Mouse (Mus musculus): ENCODE measurements around the gene Haus2. TPM values are rescaled to one million over a fixed set of nuclear protein-coding genes. Genes with fewer than 3 reads are reported as not detected.

Haus2 gene
- polyA plus RNA-seq, 2 experiments, result 15.0 to 20.5 TPM

GRCm38 (mm10) chr2:120597734-120598133 lies 11.4 kb upstream of the Haus2 start:
- Histone ChIP-seq H3K4me1 (ENCODE audit: control insufficient read depth, insufficient read depth, low read length) (no peaks in the 10 kb centered on the region), H3K9me3 (ENCODE audit: control insufficient read depth, low read length) (no peaks in the 10 kb centered on the region), H3K9ac (ENCODE audit: low read depth, low read length, severe bottlenecking) (no peak overlapping the region), H3K4me2 (replicated peaks; ENCODE audit: low read depth, low read length, severe bottlenecking) (no peak overlapping the region), H3K27ac (replicated peaks; ENCODE audit: low read depth, low read length) (no peak overlapping the region), H3K27me3 (ENCODE audit: control insufficient read depth, insufficient read depth, low read length) (no peaks in the 10 kb centered on the region), H3K36me3 (ENCODE audit: control insufficient read depth, insufficient read depth, low read length) (peaks cover 78% of the 10 kb centered on the region), H3K4me3 (replicated peaks; ENCODE audit: low read length) (no peak overlapping the region)
- no peak for ATAC-seq (ENCODE audit: low FRiP score, low read depth)
- 90% methylated on average over 2 of the region's 2 CpGs for WGBS
- no peak for DNase-seq (ENCODE audit: low spot score)
- no peak for TF ChIP-seq POLR2A (IDR thresholded peaks at IDR 0.05; ENCODE audit: borderline replicate concordance, extremely low read depth, insufficient read depth, insufficient read length)

GRCm38 (mm10) chr2:120599506-120599905 lies 9.7 kb upstream of the Haus2 start:
- no peak overlapping the region for H3K4me3 ChIP-seq (replicated peaks; ENCODE audit: low read length)
- no peak for TF ChIP-seq POLR2A (IDR thresholded peaks at IDR 0.05; ENCODE audit: borderline replicate concordance, extremely low read depth, insufficient read depth, insufficient read length)
- H3K9ac ChIP-seq (ENCODE audit: low read depth, low read length, severe bottlenecking), result no peak overlapping the region
- no peaks in the 10 kb centered on the region for H3K27me3 ChIP-seq (ENCODE audit: control insufficient read depth, insufficient read depth, low read length)
- H3K9me3 ChIP-seq (ENCODE audit: control insufficient read depth, low read length), result no peaks in the 10 kb centered on the region
- DNase-seq (ENCODE audit: low spot score) (no peak), ATAC-seq (ENCODE audit: low FRiP score, low read depth) (no peak)
- H3K4me2 ChIP-seq (replicated peaks; ENCODE audit: low read depth, low read length, severe bottlenecking), result no peak overlapping the region
- H3K36me3 ChIP-seq (ENCODE audit: control insufficient read depth, insufficient read depth, low read length), result peaks cover 73% of the 10 kb centered on the region
- H3K27ac ChIP-seq (replicated peaks; ENCODE audit: low read depth, low read length), result no peak overlapping the region
- 93% methylated on average over 4 of the region's 4 CpGs for WGBS
- no peaks in the 10 kb centered on the region for H3K4me1 ChIP-seq (ENCODE audit: control insufficient read depth, insufficient read depth, low read length)

GRCm38 (mm10) chr2:120606021-120606690 lies 3.0 kb upstream of the Haus2 start:
- peaks cover 25% of the 10 kb centered on the region for H3K36me3 ChIP-seq (ENCODE audit: control insufficient read depth, insufficient read depth, low read length)
- DNase-seq (ENCODE audit: low spot score) (no peak), ATAC-seq (ENCODE audit: low FRiP score, low read depth) (no peak)
- H3K9ac ChIP-seq (ENCODE audit: low read depth, low read length, severe bottlenecking), result no peak overlapping the region
- H3K27me3 ChIP-seq (ENCODE audit: control insufficient read depth, insufficient read depth, low read length), result no peaks in the 10 kb centered on the region
- H3K4me1 ChIP-seq (ENCODE audit: control insufficient read depth, insufficient read depth, low read length), result 0 out of 2 replicates have a peak, but pooled peaks cover 7% of the 10 kb centered on the region
- no peak overlapping the region for H3K4me2 ChIP-seq (replicated peaks; ENCODE audit: low read depth, low read length, severe bottlenecking)
- WGBS, result 92% methylated on average over 6 of the region's 6 CpGs
- no peak overlapping the region for H3K4me3 ChIP-seq (replicated peaks; ENCODE audit: low read length)
- no peaks in the 10 kb centered on the region for H3K9me3 ChIP-seq (ENCODE audit: control insufficient read depth, low read length)
- TF ChIP-seq POLR2A (IDR thresholded peaks at IDR 0.05; ENCODE audit: borderline replicate concordance, extremely low read depth, insufficient read depth, insufficient read length), result no peak
- no peak overlapping the region for H3K27ac ChIP-seq (replicated peaks; ENCODE audit: low read depth, low read length)

GRCm38 (mm10) chr2:120616279-120617163 lies 7.3 kb downstream of the Haus2 start:
- H3K4me3 ChIP-seq (replicated peaks; ENCODE audit: low read length), result no peak overlapping the region
- WGBS, result 88% methylated on average over 5 of the region's 5 CpGs
- peaks cover 37% of the 10 kb centered on the region for H3K36me3 ChIP-seq (ENCODE audit: control insufficient read depth, insufficient read depth, low read length)
- no peak overlapping the region for H3K4me2 ChIP-seq (replicated peaks; ENCODE audit: low read depth, low read length, severe bottlenecking)
- H3K27ac ChIP-seq (replicated peaks; ENCODE audit: low read depth, low read length), result no peak overlapping the region
- H3K9me3 ChIP-seq (ENCODE audit: control insufficient read depth, low read length), result no peaks in the 10 kb centered on the region
- H3K27me3 ChIP-seq (ENCODE audit: control insufficient read depth, insufficient read depth, low read length), result no peaks in the 10 kb centered on the region
- no peak for TF ChIP-seq POLR2A (IDR thresholded peaks at IDR 0.05; ENCODE audit: borderline replicate concordance, extremely low read depth, insufficient read depth, insufficient read length)
- ATAC-seq (ENCODE audit: low FRiP score, low read depth), result no peak
- DNase-seq (ENCODE audit: low spot score), result no peak
- H3K9ac ChIP-seq (ENCODE audit: low read depth, low read length, severe bottlenecking), result no peak overlapping the region
- H3K4me1 ChIP-seq (ENCODE audit: control insufficient read depth, insufficient read depth, low read length), result no peaks in the 10 kb centered on the region

- Histone ChIP-seq H3K4me3 (replicated peaks; ENCODE audit: low read length) (no peak overlapping the region), H3K36me3 (ENCODE audit: control insufficient read depth, insufficient read depth, low read length) (peaks cover 37% of the 10 kb centered on the region), H3K4me1 (ENCODE audit: control insufficient read depth, insufficient read depth, low read length) (no peaks in the 10 kb centered on the region), H3K27me3 (ENCODE audit: control insufficient read depth, insufficient read depth, low read length) (no peaks in the 10 kb centered on the region), H3K9ac (ENCODE audit: low read depth, low read length, severe bottlenecking) (no peak overlapping the region), H3K9me3 (ENCODE audit: control insufficient read depth, low read length) (no peaks in the 10 kb centered on the region), H3K4me2 (replicated peaks; ENCODE audit: low read depth, low read length, severe bottlenecking) (no peak overlapping the region), H3K27ac (replicated peaks; ENCODE audit: low read depth, low read length) (no peak overlapping the region)
- DNase-seq (ENCODE audit: low spot score) (no peak), ATAC-seq (ENCODE audit: low FRiP score, low read depth) (no peak)
- WGBS, result 100% methylated on average over 1 of the region's 1 CpGs
- TF ChIP-seq POLR2A (IDR thresholded peaks at IDR 0.05; ENCODE audit: borderline replicate concordance, extremely low read depth, insufficient read depth, insufficient read length), result no peak
Observed at GRCm38 (mm10) chr2:120619538-120619937, 10.4 kb downstream of the Haus2 start.
